Mouse (Mus musculus) hindbrain, embryonic 11.5 days (tissue): ENCODE data around the gene Atg4b. TPM values are rescaled to one million over a fixed set of nuclear protein-coding genes. Genes with fewer than 3 reads are reported as not detected.
"Not testable (repeated sequence)": the region's sequence is repeated elsewhere in the genome, so short reads cannot be mapped to it uniquely, and the experiment has no call there.

ENCODE experiments used
- ATAC-seq: fragments of 200-750 bp; cut with Nextera tagmentation; 2 replicates; pipeline ENCODE4 v1.8.0; 2017; ENCODE audit warnings: mild to moderate bottlenecking, moderate TSS enrichment, moderate library complexity; ENCODE audit not compliant: low FRiP score
- DNase-seq: peaks from one replicate; pipeline ENCODE4 v3.0.0-alpha.2; 2015; ENCODE audit warnings: low spot score
- H3K27ac ChIP-seq: fragments of 300-500 bp; sonication (generic); 2 replicates; pipeline ENCODE4 v1.5.1; 2014; ENCODE audit warnings: mild to moderate bottlenecking, low read depth, low read length
- H3K27me3 ChIP-seq: fragments of 300-500 bp; sonication (generic); 2 replicates; pipeline ENCODE4 v1.6.1; 2014; ENCODE audit warnings: mild to moderate bottlenecking, low read length, moderate library complexity, mixed read lengths; ENCODE audit not compliant: control insufficient read depth, insufficient read depth
- H3K36me3 ChIP-seq: fragments of 300-500 bp; sonication (generic); 2 replicates; pipeline ENCODE4 v1.6.1; 2014; ENCODE audit warnings: mild to moderate bottlenecking, low read length, moderate library complexity, mixed read lengths; ENCODE audit not compliant: control insufficient read depth, insufficient read depth
- H3K4me1 ChIP-seq: fragments of 300-500 bp; sonication (generic); replicated peaks from 2 replicates; pipeline ENCODE4 v1.6.1; 2014; ENCODE audit warnings: low read length, mixed read lengths; ENCODE audit not compliant: control insufficient read depth, insufficient read depth
- H3K4me2 ChIP-seq: fragments of 300-500 bp; sonication (generic); replicated peaks from 2 replicates; pipeline ENCODE4 v1.6.1; 2014; ENCODE audit warnings: mild to moderate bottlenecking, low read depth, low read length
- H3K4me3 ChIP-seq: fragments of 300-500 bp; sonication (generic); 2 replicates; pipeline ENCODE4 v1.5.1; 2014; ENCODE audit warnings: low read depth, low read length
- H3K9ac ChIP-seq: fragments of 300-500 bp; sonication (generic); 2 replicates; pipeline ENCODE4 v1.6.1; 2014; ENCODE audit warnings: low read depth, low read length
- H3K9me3 ChIP-seq: fragments of 300-500 bp; sonication (generic); 2 replicates; pipeline ENCODE4 v1.6.1; 2016; ENCODE audit warnings: low read length; ENCODE audit not compliant: control insufficient read depth
- WGBS: fragments of 180-500 bp; shearing (Covaris S2); extraction: QIAGEN DNeasy Blood & Tissue Kit; methylation state at CpG from one replicate; pipeline ENCODE4 v1.1.7; 2014; 5-methylcytosine and 5-hydroxymethylcytosine counted together
- polyA plus RNA-seq: library from polyadenylated mRNA; unstranded; fragments of >200 nt; fragmentation: Nextera tagmentation; extraction: Ambion mirVana; gene quantifications from 2 replicates; pipeline ENCODE4 v1.2.1, GENCODE M21; 2014

Atg4b gene
- polyA plus RNA-seq, 1 experiment from 2014 or later, result 101 TPM

DNA sequence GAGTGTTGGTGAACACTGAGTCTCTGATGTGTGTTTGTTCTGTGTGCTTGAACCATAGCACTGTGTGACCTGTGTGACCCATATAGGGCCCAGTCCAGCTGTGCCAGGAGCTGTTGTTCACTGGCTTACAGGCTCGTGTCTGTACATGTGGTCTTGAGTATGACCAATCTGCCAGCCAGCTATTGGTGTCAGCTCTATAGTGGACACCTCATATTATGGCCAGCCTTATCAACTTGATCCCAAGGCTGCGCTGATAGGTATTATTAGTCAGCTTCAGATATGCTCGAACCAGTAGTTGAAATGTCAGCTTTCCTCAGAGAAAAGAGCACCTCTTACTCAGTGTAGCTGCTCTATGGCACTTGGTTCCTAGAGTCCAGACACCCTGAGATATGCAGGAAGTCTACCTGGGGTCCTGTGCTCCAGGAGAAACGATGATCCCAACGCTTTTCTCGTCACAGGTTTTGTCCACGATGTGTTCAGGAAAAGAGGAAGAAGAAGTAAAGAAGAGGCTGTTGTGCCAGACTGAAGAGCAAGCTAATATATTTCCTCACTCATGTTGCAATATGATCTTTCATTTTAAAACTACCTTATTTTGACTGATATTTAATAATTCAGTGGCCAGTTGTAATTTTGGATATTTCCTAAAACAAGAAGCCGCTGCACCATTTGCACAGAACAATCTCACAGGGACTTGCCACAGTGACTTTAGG, 66.7 kb downstream of the Atg4b start:
- no peaks in the 10 kb centered on the region for H3K4me1 ChIP-seq
- H3K27me3 ChIP-seq, result no peaks in the 10 kb centered on the region
- 91% methylated on average over 8 of the region's 8 CpGs for WGBS
- no peak overlapping the region for H3K4me2 ChIP-seq
- H3K9ac ChIP-seq, result no peak overlapping the region
- H3K4me3 ChIP-seq, result no peak overlapping the region
- peaks cover 12% of the 10 kb centered on the region; the same call in 1 of the 2 replicates for H3K36me3 ChIP-seq
- no peaks in the 10 kb centered on the region for H3K9me3 ChIP-seq
- ATAC-seq (no peak), DNase-seq (no peak)
- no peak overlapping the region for H3K27ac ChIP-seq

DNA sequence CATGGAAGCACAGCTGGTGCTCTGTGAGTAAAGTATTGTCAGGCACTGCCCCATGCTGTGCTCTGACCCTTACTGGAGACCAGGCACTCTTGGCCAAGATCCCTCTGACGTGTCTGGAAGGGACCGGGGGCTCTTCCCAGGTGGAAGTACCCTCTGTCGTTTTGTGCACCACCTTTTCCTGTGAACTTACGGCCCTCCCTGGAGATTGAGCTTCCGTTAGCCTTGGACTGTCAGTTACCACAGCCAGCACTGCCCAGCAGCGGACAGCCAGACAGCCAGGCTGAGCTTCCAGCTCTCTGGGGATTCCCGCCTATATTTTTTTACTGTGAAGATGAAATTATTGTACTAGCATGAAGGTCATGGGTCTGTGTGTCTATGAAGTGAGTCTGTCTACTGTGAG, 67.4 kb downstream of the Atg4b start:
- Histone ChIP-seq H3K4me3 (no peak overlapping the region), H3K27me3 (no peaks in the 10 kb centered on the region), H3K9me3 (no peaks in the 10 kb centered on the region), H3K4me1 (no peaks in the 10 kb centered on the region), H3K27ac (no peak overlapping the region), H3K4me2 (no peak overlapping the region), H3K9ac (no peak overlapping the region), H3K36me3 (peaks cover 12% of the 10 kb centered on the region; the same call in 1 of the 2 replicates)
- ATAC-seq (no peak), DNase-seq (no peak)
- WGBS, result 82% methylated on average over 7 of the region's 7 CpGs

- no peak for DNase-seq
- 87% methylated on average over 3 of the region's 3 CpGs for WGBS
Measured at GRCm38 (mm10) chr1:93823796-93824495, 72.6 kb downstream of the Atg4b start.

DNA sequence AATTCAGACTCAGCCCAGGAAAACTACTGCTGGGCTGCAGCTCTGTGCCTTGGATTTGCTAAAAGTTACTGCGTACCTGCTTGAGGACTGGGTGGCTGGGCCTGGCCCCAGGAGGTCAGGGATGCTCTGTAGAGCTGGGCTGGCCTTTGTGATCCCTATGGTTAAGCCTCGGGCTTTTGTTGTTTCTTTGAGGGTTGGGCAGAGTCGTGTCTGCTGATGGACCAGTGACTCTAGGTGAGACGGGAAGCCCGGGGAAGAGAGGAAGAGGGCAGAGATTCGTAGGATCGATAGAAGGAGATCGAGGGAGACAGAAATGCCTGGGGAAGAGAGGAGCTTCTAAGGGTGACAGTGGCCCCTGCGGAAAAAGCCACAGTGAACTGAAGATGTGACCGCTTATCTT, 73.3 kb downstream of the Atg4b start, which contains the start of gene D2hgdh:
D2hgdh (plus strand) TSS at position 301 of the 400 bp plus-strand sequence.
- DNase-seq (no peak), ATAC-seq (peak; percentile 36; the same call in 1 of the 2 replicates)
- Histone ChIP-seq H3K9me3 (no peaks in the 10 kb centered on the region), H3K27me3 (no peaks in the 10 kb centered on the region), H3K27ac (peak within 1 kb of the TSS; percentile 87), H3K36me3 (0 out of 2 replicates have a peak, but pooled peaks cover under 1% of the 10 kb centered on the region), H3K4me2 (peak within 1 kb of the TSS; percentile 63), H3K4me1 (no peaks in the 10 kb centered on the region; the same call in 1 of the 2 replicates), H3K4me3 (peak within 1 kb of the TSS; percentile 42), H3K9ac (peak within 1 kb of the TSS; percentile 62)
- WGBS, result 6% methylated on average over 10 of the region's 10 CpGs

More at GRCm38 (mm10) chr1:93823796-93824495, 72.6 kb downstream of the Atg4b start:
- Histone ChIP-seq H3K27ac (no peak overlapping the region), H3K27me3 (no peaks in the 10 kb centered on the region), H3K4me3 (no peak overlapping the region), H3K9me3 (no peaks in the 10 kb centered on the region), H3K4me2 (no peak overlapping the region), H3K9ac (0 out of 2 replicates have a peak overlapping the region, but pooled peaks have one; percentile 62), H3K36me3 (peaks cover 5% of the 10 kb centered on the region; the same call in 1 of the 2 replicates), H3K4me1 (no peaks in the 10 kb centered on the region; the same call in 1 of the 2 replicates)
- ATAC-seq, result no peak

DNA sequence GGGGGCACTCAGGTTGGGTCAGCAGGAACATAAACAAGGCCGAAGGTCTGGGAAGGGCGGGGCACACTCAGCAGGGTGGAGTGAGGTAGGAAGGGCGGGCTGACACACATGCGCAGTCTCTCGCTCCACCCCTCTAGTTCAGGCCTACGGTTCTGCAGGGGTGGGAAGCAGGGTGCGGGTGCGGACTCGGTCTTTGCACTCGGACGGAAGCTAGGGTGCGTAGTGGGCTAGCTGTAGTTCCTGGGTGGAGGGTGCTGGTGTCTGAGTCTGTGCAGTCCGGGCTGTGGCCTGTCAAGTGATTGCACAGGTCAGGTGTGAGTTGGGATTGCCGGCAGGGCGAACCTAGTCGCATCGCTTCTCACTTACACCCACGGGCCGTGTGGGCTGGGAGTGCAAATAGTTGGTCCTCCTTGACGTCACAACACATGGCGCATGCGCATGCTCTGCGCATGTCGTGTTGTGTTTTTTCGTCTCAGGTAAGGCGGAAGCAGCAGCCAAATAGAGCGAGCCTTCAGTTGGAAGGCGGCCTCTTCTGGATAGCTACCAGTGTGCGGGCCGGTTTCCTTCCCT, 73.9 kb downstream of the Atg4b start:
- peak overlapping the region; percentile 87 for H3K27ac ChIP-seq
- WGBS, result 1% methylated on average over 30 of the region's 30 CpGs
- peak overlapping the region; percentile 62 for H3K9ac ChIP-seq
- H3K36me3 ChIP-seq, result no peaks in the 10 kb centered on the region
- H3K4me1 ChIP-seq, result no peaks in the 10 kb centered on the region; the same call in 1 of the 2 replicates
- DNase-seq, result peak; percentile 93
- peak overlapping the region; percentile 63 for H3K4me2 ChIP-seq
- H3K9me3 ChIP-seq, result no peaks in the 10 kb centered on the region
- peak; percentile 96 for ATAC-seq
- H3K27me3 ChIP-seq, result no peaks in the 10 kb centered on the region
- H3K4me3 ChIP-seq, result peak overlapping the region; percentile 42

DNA sequence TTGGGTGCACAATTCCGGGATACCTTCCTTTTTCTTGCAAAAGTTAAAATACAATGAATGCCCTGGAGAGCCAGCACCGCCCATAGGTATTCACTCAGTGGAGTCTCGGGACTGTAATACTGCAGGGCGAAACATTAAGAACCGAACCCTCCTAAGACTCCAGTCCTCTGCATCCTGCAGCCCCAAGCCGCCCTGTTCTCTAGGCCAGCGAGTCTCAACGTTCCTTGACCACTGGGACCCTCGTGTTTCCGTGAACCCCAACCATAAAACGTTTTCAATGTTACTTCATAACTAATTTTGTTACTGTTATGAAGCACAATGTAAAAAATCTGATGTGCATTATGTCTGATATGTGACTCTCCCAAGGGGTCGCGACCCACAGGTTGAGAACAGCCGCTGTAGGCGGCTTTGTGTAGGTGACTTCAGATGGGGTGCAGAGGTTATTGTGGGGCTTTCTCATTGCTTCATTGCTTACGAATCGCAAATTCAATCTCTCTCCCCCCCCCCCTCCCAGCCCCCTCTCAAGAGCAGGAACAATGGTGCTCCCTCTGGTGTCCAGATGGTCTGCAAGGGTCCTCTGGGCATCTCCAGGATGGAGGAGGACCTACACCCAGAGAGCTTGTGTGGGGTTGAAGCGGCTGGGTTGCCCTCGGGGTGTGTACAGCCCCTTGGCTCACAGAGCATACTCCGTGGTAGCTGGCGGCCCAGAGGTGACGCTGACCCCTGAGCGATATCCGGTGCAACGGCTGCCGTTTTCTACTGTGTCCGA, 74.7 kb downstream of the Atg4b start:
- peak overlapping the region; percentile 87 for H3K27ac ChIP-seq
- no peaks in the 10 kb centered on the region for H3K27me3 ChIP-seq

DNA sequence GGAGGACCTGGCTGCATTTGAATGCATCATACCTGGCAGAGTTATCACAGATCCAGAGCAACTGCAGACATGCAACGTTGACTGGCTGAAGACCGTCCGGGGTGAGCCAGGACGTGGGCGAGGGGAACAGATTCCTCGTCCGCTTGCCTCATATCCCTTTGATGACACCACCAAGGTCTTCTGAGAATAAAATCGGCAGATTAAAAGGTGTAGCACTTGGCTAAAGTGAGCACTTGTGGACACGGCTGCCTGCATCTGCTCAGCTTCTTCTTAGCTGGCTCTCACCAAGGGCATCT, 75.2 kb downstream of the Atg4b start:
- ATAC-seq (no peak), DNase-seq (no peak)
- no peak overlapping the region; the same call in 1 of the 2 replicates for H3K4me2 ChIP-seq
- no peak overlapping the region for H3K9ac ChIP-seq
- 96% methylated on average over 9 of the region's 9 CpGs for WGBS
- H3K27me3 ChIP-seq, result no peaks in the 10 kb centered on the region
- no peaks in the 10 kb centered on the region for H3K9me3 ChIP-seq
- H3K4me1 ChIP-seq, result no peaks in the 10 kb centered on the region; the same call in 1 of the 2 replicates
- H3K27ac ChIP-seq, result no peak overlapping the region
- no peak overlapping the region for H3K4me3 ChIP-seq
- no peaks in the 10 kb centered on the region for H3K36me3 ChIP-seq

More for the DNA sequence above, 74.7 kb downstream of the Atg4b start:
- DNase-seq (peak; percentile 42), ATAC-seq (peak; percentile 49)
- Histone ChIP-seq H3K9me3 (no peaks in the 10 kb centered on the region), H3K4me1 (no peaks in the 10 kb centered on the region; the same call in 1 of the 2 replicates), H3K36me3 (no peaks in the 10 kb centered on the region), H3K4me2 (peak overlapping the region; percentile 63), H3K9ac (peak overlapping the region; percentile 62), H3K4me3 (peak overlapping the region; percentile 42)
- WGBS, result 40% methylated on average over 27 of the region's 27 CpGs

GRCm38 (mm10) chr1:93832754-93833360, 81.6 kb downstream of the Atg4b start:
- not testable (repeated sequence) for H3K9ac ChIP-seq, H3K4me1 ChIP-seq, H3K9me3 ChIP-seq, H3K27ac ChIP-seq, H3K4me2 ChIP-seq, H3K36me3 ChIP-seq, H3K4me3 ChIP-seq, H3K27me3 ChIP-seq
- DNase-seq (peak; percentile 3), ATAC-seq (peak; percentile 26; the same call in 1 of the 2 replicates)
- 94% methylated on average over 1 of the region's 4 CpGs for WGBS
